Mouse (Mus musculus) liver, embryonic 16.5 days (tissue): Measurements from ENCODE around the gene Fgd5. TPM values are rescaled to one million over a fixed set of nuclear protein-coding genes. Genes with fewer than 3 reads are reported as not detected.

Source experiments
- ATAC-seq: fragments of 200-750 bp; cut with Nextera tagmentation; 2 replicates; pipeline ENCODE4 v1.8.0; 2017; ENCODE audit warnings: low read depth, mild to moderate bottlenecking, moderate number of reproducible peaks, moderate library complexity
- H3K27ac ChIP-seq: fragments of 300-500 bp; sonication (generic); 2 replicates; pipeline ENCODE4 v1.5.1; 2014; ENCODE audit warnings: mild to moderate bottlenecking, low read length
- H3K27me3 ChIP-seq: fragments of 300-500 bp; sonication (generic); 2 replicates; pipeline ENCODE4 v1.6.1; 2014; ENCODE audit warnings: low read depth, low read length, mixed read lengths; ENCODE audit not compliant: control insufficient read depth, insufficient read depth
- H3K36me3 ChIP-seq: fragments of 300-500 bp; sonication (generic); 2 replicates; pipeline ENCODE4 v1.6.1; 2014; ENCODE audit warnings: mild to moderate bottlenecking; ENCODE audit not compliant: control insufficient read depth, insufficient read depth
- H3K4me1 ChIP-seq: fragments of 300-500 bp; sonication (generic); 2 replicates; pipeline ENCODE4 v1.6.1; 2014; ENCODE audit warnings: low read depth, low read length, mixed read lengths; ENCODE audit not compliant: control insufficient read depth
- H3K4me2 ChIP-seq: fragments of 300-500 bp; sonication (generic); 2 replicates; pipeline ENCODE4 v1.6.1; 2014; ENCODE audit warnings: low read depth, low read length, mixed read lengths
- H3K4me3 ChIP-seq: fragments of 300-500 bp; sonication (generic); 2 replicates; pipeline ENCODE4 v1.5.1; 2014; ENCODE audit warnings: low read depth, mild to moderate bottlenecking, low read length
- H3K9ac ChIP-seq: fragments of 300-500 bp; sonication (generic); 2 replicates; pipeline ENCODE4 v1.6.1; 2014; ENCODE audit warnings: low read depth, low read length
- H3K9me3 ChIP-seq: fragments of 300-500 bp; sonication (generic); replicated peaks from 2 replicates; pipeline ENCODE4 v1.6.1; 2016; ENCODE audit warnings: low read length; ENCODE audit not compliant: control insufficient read depth
- WGBS: fragments of 180-500 bp; shearing (Covaris S2); extraction: QIAGEN DNeasy Blood & Tissue Kit; methylation state at CpG from one replicate; pipeline ENCODE4 v1.1.7; 2014; ENCODE audit not compliant: insufficient replicate concordance; 5-methylcytosine and 5-hydroxymethylcytosine counted together
- polyA plus RNA-seq: library from polyadenylated mRNA; unstranded; fragments of >200 nt; fragmentation: Nextera tagmentation; extraction: Ambion mirVana; gene quantifications from 2 replicates; pipeline ENCODE4 v1.2.1, GENCODE M21; 2015

Gene Fgd5
- polyA plus RNA-seq, 1 experiment from 2014 or later = 2.7 TPM

DNA sequence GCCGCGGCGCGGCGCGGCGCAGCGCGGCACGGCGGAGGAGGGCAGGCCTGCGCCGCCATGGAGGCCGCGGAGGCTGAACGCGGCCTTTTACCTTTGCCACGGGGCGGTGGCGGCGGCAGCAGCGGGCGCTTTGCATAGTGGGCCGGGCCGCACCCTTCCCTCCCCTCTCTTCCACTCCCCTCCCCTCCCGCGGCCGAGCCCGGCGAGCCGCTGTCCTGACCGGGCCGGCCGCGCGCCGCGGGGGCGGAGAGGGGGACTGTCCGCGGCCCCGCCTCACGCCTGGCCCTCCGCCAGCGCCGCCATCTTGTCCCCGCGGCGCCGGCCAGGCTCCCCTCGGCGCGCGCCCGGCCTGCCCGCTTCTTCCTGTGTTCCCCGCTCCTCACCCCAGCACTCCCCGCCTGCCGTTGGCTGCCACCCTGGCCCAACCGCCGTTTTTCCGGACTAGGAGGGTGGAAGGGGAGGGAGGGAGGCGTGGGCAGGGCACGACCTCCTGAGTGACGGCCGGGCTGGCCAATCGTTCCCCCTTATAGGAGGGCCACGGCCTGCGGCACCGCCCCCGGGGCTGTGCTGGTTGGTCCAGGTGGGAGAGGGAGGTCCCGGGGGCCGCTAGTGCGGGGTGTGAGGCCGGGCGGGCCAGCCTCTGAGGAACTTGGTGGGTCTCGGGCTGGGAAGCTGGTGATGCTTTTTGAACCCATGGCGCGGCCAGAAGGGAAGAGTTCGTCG lies 113.2 kb downstream of the Fgd5 start:
- no peaks in the 10 kb centered on the region for H3K36me3 ChIP-seq
- under 1% methylated on average over 45 of the region's 81 CpGs for WGBS

DNA sequence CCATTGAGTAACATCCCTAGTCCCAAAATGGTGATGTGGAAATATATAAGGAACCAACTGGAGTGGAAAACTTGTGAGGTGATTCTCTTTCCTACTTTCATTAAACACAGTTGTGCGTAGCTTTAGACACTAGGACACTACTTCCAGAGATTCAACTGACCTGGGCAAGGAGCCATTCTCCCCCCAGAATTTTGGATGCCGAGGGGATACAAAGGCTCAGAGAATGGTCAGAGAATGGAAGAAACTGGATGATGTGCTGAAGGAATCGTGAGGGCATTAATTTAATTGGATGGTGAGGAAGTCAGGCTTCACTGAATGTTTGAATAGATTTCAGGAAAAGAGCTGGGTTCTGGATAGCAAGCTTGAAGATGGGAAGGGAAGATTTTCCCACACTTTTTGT lies 114.1 kb downstream of the Fgd5 start:
- peaks cover 40% of the 10 kb centered on the region for H3K4me1 ChIP-seq
- WGBS = 27% methylated on average over 3 of the region's 3 CpGs
- H3K9ac ChIP-seq = peak overlapping the region; percentile 99

More for the DNA sequence above, 113.2 kb downstream of the Fgd5 start:
- Histone ChIP-seq H3K4me3 (peak overlapping the region; percentile 98), H3K27me3 (no peaks in the 10 kb centered on the region), H3K9me3 (no peaks in the 10 kb centered on the region), H3K4me1 (peaks cover 40% of the 10 kb centered on the region), H3K4me2 (peak overlapping the region; percentile 74), H3K9ac (peak overlapping the region; percentile 99), H3K27ac (peak overlapping the region; percentile 100)
- ATAC-seq = peak; percentile 96

DNA sequence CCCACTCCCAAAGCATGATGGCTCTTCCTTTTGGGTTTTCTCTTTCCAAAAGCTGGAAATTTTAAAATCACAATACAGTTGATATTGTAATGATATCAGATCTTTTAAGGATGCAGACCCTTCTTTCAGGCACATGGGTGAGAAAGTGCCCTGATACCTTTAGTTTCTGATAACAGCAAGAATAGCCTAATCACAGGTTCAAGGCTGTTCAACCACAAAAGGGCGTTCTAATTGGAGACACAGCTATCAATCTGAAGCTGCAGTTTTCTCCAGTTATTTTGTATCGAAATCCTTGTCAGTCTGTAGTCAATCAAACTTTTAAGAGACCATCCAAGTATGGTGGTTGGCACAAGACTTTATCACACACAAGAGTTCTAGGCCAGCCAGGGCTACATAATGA lies 115.2 kb downstream of the Fgd5 start:
- Histone ChIP-seq H3K9ac (no peak overlapping the region), H3K27me3 (no peaks in the 10 kb centered on the region), H3K36me3 (no peaks in the 10 kb centered on the region), H3K4me3 (no peak overlapping the region), H3K27ac (no peak overlapping the region), H3K4me1 (peaks cover 40% of the 10 kb centered on the region), H3K4me2 (no peak overlapping the region), H3K9me3 (no peaks in the 10 kb centered on the region)
- WGBS = 27% methylated on average over 2 of the region's 2 CpGs
- ATAC-seq = no peak

More for the DNA sequence above, 114.1 kb downstream of the Fgd5 start:
- Histone ChIP-seq H3K36me3 (no peaks in the 10 kb centered on the region), H3K4me2 (peak overlapping the region; percentile 74), H3K27me3 (no peaks in the 10 kb centered on the region), H3K9me3 (no peaks in the 10 kb centered on the region), H3K4me3 (peak overlapping the region; percentile 98), H3K27ac (peak overlapping the region; percentile 100)
- ATAC-seq = no peak

DNA sequence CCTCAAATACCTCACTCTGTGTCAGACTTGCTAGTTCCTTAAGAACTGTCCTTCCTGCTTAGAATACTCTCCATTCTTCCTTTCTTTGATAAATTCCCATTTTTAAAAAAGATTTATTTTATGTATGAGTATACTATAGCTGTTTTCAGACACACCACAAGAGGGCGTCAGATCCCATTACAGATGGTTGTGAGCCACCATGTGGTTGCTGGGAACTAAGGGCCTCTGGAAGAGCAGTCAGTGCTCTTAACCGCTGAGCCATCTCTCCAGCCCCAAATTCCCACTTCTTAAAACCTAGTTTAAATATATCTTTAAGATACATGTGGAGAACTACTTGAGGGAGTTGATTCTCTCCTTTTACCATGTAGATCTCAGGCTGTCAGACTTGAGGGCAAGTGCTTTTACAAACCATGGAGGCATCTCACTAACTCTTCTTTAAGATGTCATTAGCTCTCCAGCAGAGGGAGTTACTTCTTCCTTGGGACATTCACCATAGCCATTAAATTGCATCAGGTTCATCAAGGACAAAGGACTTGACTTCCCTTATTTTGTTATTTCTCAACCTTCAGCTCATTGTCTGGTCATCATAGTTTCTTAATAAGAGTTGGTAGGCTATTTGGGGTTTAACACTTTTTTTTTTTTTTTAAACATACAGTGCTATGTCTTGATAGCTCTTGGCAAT lies 122.1 kb downstream of the Fgd5 start:
- H3K36me3 ChIP-seq = no peaks in the 10 kb centered on the region
- no peaks in the 10 kb centered on the region for H3K9me3 ChIP-seq
- peaks cover 4% of the 10 kb centered on the region; the same call in 1 of the 2 replicates for H3K4me1 ChIP-seq
- ATAC-seq = no peak
- H3K4me2 ChIP-seq = no peak overlapping the region
- H3K4me3 ChIP-seq = no peak overlapping the region
- H3K27ac ChIP-seq = no peak overlapping the region
- H3K9ac ChIP-seq = no peak overlapping the region
- WGBS = 62% methylated on average over 2 of the region's 2 CpGs
- H3K27me3 ChIP-seq = no peaks in the 10 kb centered on the region

DNA sequence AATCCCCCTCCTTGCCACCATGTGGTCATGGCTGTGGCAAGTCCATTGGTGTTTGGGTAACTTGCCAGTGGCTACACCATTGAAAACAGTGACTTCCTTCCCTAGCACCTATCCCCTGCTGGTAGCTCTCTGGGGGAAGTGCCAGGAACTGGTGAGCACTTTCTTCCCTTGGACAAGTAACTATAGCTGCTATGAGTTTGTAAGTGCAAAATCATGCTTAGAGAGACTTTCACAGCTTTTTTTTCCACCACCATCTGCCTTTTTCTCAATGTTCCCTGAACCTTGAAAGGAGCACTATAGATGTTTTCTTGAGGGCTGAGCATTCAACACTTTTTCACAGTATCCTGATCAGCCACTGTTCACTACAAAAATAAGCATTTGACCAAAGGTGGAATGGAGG lies 145.9 kb downstream of the Fgd5 start:
- Histone ChIP-seq H3K4me2 (no peak overlapping the region), H3K9ac (no peak overlapping the region), H3K36me3 (no peaks in the 10 kb centered on the region), H3K9me3 (no peaks in the 10 kb centered on the region), H3K4me1 (no peaks in the 10 kb centered on the region), H3K4me3 (no peak overlapping the region), H3K27ac (no peak overlapping the region), H3K27me3 (no peaks in the 10 kb centered on the region)
- no peak for ATAC-seq

Other genes with a start within 250 kb of the Fgd5 start
- gene Grip2, start 151.6 kb upstream of the Fgd5 start, polyA plus RNA-seq = 0.02 and 0.09 TPM in 2 replicates
- 10.1 and 10.9 TPM in 2 replicates for gene Ccdc174, start 100.8 kb upstream of the Fgd5 start, polyA plus RNA-seq
- 0.06 TPM in 1 of 2 replicates, not detected in the other for gene 4930590J08Rik, start 76.1 kb upstream of the Fgd5 start, polyA plus RNA-seq
- 3.9 and 4.3 TPM in 2 replicates for gene Nr2c2, start 112.5 kb downstream of the Fgd5 start, polyA plus RNA-seq
- 30.9 and 37.0 TPM in 2 replicates for gene Mrps25, start 205.2 kb downstream of the Fgd5 start, polyA plus RNA-seq
- gene Rbsn, start 236.0 kb downstream of the Fgd5 start, polyA plus RNA-seq = 6.5 TPM in 2 replicates